Mouse (Mus musculus) right cerebral cortex, postnatal 10 days (tissue): ENCODE data around the gene Pard3b.
A peak's percentile ranks its signal among the peaks of the same experiment; 100 is the strongest.

ENCODE experiments used
- DNase-seq, 2 experiments: peaks; one replicate each; pipeline ENCODE4 v3.0.0; 2021; ENCODE audit warnings: low spot score in 2 of 2

Gene Pard3b

GRCm38 (mm10) chr1:62635203-62635602 is 996.6 kb downstream of the Pard3b start:
- DNase-seq, result no peak

DNA sequence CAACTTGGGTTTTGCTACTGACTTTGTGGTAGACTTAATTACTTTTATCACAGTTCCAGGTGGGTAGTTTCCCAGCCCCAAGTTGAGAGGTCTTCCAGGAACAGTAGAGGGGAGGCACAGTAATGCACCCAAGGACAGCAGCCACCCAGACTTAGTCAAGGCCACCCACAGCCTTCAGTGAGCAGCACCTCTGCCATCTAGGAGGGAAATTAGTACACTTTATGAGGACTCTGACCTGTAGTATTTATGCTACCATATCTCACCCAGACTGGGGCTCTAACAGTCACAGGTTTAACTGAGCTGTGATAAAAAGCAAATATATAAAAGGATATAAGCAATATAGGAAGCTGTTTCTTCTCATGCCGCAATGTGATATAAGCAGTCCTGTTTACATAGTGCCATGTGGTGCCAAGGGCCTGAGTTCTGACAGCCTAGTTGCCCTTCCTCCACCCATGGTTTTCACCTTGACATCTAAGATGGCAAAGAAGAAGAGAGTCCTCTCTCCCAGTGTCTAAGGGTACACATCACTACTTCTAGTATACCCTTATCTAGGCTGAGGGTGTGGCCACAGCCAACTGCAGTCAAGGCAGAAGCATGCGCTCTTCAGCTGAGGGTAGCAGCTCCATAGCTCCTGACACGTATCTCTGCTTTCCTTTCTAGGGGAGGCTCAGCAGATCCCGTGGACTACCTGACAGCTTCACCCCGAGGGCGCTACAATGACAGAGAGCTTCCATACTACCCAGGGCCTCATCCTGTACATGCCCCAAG is 998.5 kb downstream of the Pard3b start:
- no peak for DNase-seq

GRCm38 (mm10) chr1:62639012-62639411 is 1000.4 kb downstream of the Pard3b start:
- no peak for DNase-seq

DNA sequence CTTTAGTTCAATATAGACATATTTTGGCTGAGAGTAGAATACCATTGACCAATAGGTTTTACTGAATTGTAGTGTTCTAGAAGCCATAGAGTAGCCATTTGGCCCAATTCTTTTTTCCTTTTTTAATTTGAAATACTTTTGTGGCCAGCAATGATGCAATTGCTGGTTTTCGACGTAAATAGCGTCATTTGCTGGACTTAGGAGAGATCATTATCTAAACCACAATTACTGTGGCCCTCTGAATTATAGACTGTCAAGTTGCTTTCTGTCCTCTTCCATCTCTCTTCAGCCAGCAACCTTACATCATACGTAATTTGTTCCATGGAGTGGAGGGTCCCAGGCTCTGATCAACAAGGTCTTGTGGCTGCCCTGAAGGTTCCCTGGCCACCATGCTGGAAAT is 1000.8 kb downstream of the Pard3b start:
- DNase-seq, result no peak

DNA sequence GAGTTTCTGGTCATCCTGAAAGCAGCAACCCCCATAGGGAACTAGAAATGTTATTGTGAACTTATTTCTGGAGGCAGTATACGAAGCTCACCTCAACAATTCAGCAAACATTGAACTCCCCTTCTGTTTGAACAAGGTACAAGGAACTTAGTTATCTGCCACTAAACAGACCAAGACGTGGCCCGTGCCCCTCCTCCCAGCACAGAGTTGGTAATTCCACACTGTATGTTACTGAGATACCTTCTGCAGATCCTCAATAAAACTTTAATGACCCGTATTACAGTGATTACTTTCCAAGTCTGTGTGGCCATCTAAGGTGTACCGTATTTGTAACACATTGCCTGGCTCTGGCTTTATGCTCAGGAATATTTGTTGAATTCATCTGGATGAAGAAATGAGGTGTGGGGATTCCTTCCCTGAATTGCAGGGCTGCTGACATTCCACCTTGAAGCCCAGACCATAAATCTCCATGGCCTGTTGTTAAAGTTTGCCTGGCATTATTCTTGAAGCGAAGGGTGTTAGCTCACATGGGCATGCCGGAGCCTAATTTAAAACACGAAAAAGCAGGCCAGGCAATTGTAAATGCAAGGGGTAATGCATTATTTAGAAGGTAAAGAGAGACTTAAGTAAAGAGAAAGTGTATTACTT is 1006.1 kb downstream of the Pard3b start:
- no peak for DNase-seq

DNA sequence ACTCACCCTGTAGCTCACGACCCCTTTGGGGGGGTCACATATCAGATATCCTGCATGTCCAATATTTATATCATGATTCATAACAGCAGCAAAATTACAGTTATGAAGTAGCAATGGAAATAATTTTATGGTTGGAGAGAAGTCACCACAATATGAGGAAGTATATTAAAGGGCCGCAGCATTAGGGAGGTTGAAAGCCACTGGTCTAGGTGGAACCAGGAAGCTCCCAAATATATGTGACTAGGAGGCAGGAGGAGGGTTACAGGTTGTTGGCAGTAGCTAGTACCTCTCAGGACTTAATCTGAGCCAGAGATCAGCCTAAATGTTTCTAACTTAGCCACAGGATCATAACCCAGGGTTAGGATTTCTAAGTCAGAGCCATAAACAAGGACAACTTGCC is 1008.2 kb downstream of the Pard3b start:
- DNase-seq, result no peak

DNA sequence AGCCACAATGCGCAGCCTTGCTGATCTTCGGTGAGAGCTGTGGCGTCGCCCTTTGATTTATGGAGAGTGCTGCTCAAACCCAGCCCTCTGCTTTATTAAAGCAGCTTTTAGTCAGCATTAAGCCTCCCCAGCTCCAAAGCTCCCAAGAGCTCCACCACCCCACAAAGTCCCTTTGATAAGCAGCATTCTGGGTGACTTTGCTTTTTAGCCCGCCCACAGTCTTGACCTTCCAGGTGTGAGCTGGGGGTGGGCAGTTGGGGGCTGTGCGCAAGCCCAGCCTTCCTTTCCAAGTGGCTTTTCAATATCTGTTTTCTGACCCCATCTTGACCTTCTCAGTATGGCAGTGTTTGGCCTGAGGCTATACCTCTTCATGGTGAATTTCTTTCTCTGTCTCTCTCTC is 1009.5 kb downstream of the Pard3b start:
- DNase-seq, result no peak

DNA sequence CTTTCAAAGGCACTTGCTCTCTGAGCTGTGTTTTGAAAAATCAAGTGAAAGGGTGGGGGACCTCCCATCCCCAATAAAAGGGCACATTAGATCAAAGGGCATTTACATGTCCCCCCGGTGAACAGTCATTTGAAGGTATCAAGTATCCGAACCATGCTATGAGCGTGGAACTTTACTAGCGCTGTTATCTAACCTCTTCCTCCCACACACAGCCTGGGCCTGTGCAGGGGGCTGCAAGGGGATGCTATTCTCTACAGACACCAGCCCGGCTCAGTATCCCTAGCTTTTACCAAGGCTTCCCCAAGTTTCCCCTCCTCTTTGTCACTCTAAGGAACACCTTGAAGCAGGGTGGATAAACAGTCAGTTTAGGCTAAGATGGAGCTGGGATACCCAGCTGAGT is 1010.0 kb downstream of the Pard3b start:
- no peak for DNase-seq

DNA sequence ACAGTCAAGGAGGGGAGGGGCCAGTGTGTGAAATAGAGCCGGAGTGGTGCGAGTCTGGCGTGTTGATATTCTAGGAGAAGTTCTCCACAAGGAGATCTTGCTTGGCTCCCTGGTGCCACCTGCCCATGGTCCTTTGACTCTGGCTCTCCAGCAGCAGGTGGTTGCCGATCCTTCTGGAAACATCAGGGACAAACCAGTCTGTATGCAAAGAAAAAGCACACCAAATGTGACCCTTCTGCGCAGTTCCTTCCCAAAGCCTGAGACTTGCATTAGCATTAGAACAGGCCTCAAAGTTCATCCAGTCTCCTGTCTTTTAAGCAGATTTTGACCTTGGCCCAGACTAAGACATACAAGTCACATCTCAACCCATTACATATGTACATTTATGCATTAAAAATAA is 1011.9 kb downstream of the Pard3b start:
- no peak for DNase-seq

GRCm38 (mm10) chr1:62654436-62654835 is 1015.8 kb downstream of the Pard3b start:
- DNase-seq, result no peak

DNA sequence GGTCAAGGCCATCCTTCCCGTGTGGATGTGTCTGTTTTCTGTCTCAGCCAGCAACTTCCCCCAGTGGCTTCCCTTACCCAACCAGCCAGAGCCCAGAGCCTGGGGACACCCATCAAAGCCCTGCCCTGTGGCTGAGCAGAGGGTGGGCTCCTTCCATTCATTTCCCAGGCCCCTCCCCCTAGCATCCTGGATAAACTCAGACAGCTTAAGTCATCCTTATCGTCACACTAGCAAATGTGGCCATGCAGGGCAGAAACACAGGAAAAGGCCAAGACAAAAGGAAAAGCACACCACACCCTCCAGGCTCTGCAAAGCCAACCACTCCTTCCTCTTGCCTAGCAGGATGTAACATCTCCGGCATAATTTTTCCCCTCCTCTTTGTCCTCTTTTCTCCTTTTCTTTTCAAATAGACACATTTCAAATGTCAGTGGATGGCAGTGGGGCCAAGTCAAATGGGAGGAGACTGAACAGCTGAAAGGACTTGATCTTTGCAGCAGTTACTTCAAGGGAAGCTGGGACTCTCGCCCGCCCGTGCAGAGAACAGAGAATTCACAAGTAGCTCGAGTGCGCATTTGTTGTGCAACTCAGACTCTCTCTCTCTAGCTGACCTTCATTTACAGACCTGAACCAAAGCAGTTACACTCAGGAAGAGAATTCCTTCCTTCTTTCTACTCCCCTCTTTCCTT is 1026.5 kb downstream of the Pard3b start:
- DNase-seq, result peak; percentile 29 to 36

DNA sequence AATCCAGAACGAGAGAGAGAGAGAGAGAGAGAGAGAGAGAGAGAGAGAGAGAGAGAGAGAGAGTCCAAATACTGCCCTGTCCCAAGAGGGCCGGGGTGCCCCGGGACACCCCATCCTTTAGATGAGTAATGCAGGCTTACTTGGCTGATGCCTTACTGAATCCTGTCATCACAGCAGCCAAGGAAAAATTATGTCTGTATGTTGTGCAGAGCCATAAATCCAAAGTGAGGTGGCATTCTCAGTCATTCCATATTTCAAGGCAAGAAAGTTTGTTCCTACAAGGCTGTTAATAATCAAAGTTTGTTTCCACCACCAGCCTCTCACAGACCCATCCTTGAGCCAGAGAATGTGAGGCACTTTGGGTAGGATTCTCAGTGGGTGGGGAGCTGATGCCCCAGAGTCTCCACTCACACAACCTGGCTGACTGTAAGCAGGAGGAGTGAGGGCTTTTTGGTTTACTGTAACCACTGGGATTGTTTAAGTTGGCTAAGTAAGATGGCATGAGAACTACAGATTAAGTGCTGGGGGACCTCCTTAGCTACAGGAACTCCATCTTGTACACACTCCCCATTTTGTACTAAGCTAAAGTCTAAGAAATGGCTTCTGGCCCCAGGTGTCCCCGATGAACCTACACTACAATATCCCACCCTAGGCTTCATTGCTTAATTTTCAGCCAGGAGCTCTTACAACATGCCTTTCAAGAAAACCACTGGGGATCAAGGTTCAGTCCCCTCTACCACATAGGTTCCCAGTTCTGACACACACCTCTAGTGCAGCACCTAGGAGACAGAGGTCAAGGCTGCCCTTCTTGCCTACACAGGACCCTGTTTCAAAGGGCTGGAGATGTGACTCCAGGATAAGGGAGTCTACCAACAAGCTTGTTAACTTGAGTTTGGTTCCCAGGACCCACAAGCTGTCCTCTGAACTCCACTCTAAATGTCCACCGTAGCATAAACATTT is 1027.4 kb downstream of the Pard3b start:
- no peak for DNase-seq

DNA sequence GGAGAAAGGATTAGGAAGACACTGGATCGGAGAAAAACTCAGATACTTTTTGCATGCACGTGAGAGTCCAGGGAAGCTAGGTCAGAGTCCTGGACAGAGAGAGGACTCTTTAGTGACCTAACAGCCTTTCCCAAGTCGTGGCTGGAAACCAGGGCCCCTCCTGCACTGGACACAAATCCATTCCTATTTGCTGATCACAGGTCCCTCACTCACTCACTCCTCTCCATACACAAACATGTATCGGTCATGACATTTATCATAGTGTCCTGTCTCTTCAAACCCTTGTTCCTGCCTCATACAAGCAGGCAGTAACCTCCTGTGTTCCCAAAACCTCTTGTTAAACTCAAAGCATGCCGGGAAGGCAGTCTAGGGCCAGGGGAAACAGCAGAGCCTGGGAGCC is 1028.2 kb downstream of the Pard3b start:
- no peak for DNase-seq

GRCm38 (mm10) chr1:62678611-62679344 is 1040.2 kb downstream of the Pard3b start:
- no peak for DNase-seq

DNA sequence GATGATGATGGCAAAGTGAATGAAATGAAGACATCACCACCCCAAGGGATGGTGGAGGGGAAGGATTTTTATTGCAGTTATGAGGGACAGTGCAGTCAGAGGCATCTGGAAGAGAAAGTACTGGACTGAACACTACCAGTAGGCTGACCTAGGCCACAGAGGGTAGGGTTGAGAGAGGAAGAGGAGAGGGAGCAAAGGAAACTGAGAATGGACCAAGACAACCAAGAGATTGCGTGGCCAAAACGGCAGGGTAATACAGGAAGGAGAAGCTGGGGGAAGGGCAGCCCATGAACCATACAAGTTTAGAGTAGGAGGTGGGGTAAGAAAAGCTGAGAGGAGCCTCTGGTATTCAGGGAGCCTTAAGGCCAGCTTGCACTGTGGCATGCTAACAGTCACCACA is 1040.8 kb downstream of the Pard3b start:
- no peak for DNase-seq

DNA sequence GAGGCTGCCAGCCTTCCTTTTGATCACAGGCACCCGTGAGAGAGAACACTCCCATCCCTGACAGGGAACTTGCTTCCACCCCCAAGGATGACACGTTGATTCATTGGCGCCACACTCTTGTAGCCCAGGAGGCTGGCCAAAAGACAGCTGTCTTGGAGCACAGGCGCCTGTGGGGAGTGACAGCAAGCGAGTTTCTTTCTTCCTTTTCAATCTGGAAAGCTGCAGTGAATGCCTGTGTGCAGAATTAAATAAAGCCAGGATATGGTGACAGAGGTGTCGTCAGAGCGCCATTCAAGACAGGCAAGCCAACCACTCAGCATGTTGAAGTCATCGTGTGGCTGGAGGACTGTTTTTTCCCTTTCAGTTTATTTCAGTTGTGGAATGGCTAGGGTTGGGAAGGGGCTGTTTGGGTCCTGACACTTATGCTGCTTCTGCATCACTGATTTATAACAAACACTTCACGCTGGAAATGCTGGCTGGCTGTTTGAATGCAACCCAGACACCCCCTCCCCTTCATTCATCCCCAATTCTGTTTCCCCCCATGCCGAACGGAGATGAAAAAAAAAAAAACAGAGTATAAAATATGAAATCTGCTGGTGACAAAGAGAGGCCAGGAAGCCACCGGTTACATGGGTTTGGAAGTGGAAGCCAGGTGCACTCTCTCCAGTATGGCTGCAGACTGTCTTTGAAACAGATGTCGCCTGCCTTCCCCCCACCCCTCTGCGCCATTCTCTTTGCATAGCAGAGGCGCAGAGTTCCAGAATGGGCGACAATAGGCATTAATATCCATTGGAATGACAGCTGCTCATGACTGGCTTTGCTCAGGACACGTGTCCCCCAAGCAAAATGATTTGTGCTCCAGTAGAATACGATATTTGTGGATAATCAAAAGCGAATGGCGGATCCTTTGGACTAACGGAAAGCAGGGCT is 1044.1 kb downstream of the Pard3b start:
- DNase-seq, result peak; percentile 34 to 55

GRCm38 (mm10) chr1:62683498-62683897 is 1044.9 kb downstream of the Pard3b start:
- no peak for DNase-seq

DNA sequence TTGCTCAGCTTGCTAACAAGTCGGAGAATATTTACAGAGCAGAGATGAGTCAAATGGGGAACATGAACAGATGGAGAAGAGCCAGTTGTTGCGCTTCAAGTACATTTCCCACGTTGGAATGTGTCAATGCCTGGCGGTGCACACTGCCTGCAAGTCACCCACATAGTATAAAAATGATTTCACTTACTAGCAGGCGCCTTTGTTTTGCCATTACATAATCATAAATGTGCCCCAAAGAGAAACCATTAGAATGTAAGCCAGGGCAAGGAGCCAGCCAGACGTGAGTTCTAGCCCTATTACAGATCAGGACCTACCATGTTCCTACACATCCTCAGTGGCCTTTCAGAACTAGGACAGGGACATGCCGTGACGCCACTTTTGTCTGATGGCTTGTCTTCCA is 1048.9 kb downstream of the Pard3b start:
- DNase-seq, result no peak

GRCm38 (mm10) chr1:62691175-62691574 is 1052.6 kb downstream of the Pard3b start:
- no peak for DNase-seq
